Mouse (Mus musculus) liver, embryonic 12.5 days (tissue): ENCODE results near the gene Anp32b. TPM values are rescaled to one million over a fixed set of nuclear protein-coding genes. Genes with fewer than 3 reads are reported as not detected.
A peak's percentile ranks its signal among the peaks of the same experiment; 100 is the strongest.

Experiments used
- ATAC-seq: fragments of 200-750 bp; cut with Nextera tagmentation; 2 replicates; pipeline ENCODE4 v1.8.0; 2017; ENCODE audit warnings: moderate number of reproducible peaks, mild to moderate bottlenecking, moderate library complexity
- H3K27ac ChIP-seq: fragments of 300-500 bp; sonication (generic); 2 replicates; pipeline ENCODE4 v1.5.1; 2016; ENCODE audit warnings: mild to moderate bottlenecking
- H3K27me3 ChIP-seq: fragments of 300-500 bp; sonication (generic); replicated peaks from 2 replicates; pipeline ENCODE4 v1.6.1; 2016; ENCODE audit warnings: mild to moderate bottlenecking, moderate library complexity
- H3K36me3 ChIP-seq: fragments of 300-500 bp; sonication (generic); 2 replicates; pipeline ENCODE4 v1.6.1; 2016; ENCODE audit warnings: mild to moderate bottlenecking, moderate library complexity
- H3K4me1 ChIP-seq: fragments of 300-500 bp; sonication (generic); 2 replicates; pipeline ENCODE4 v1.6.1; 2016
- H3K4me2 ChIP-seq: fragments of 300-500 bp; sonication (generic); 2 replicates; pipeline ENCODE4 v1.6.1; 2016; ENCODE audit warnings: mild to moderate bottlenecking, moderate library complexity
- H3K4me3 ChIP-seq: fragments of 300-500 bp; sonication (generic); 2 replicates; pipeline ENCODE4 v1.5.1; 2016; ENCODE audit warnings: mild to moderate bottlenecking, moderate library complexity
- H3K9ac ChIP-seq: fragments of 300-500 bp; sonication (generic); 2 replicates; pipeline ENCODE4 v1.6.1; 2016; ENCODE audit warnings: mild to moderate bottlenecking, moderate library complexity
- H3K9me3 ChIP-seq: fragments of 300-500 bp; sonication (generic); replicated peaks from 2 replicates; pipeline ENCODE4 v1.6.1; 2016; ENCODE audit warnings: mild to moderate bottlenecking, moderate library complexity
- WGBS: fragments of 180-500 bp; shearing (Covaris S2); methylation state at CpG from one replicate; pipeline ENCODE4 v1.1.7; 2016; ENCODE audit not compliant: insufficient replicate concordance; 5-methylcytosine and 5-hydroxymethylcytosine counted together
- polyA plus RNA-seq: library from polyadenylated mRNA; unstranded; fragments of >200 nt; fragmentation: Nextera tagmentation; extraction: Ambion mirVana; gene quantifications from 2 replicates; pipeline ENCODE4 v1.2.1, GENCODE M21; 2016

Gene Anp32b
- polyA plus RNA-seq, 1 experiment from 2014 or later: 669 TPM

DNA sequence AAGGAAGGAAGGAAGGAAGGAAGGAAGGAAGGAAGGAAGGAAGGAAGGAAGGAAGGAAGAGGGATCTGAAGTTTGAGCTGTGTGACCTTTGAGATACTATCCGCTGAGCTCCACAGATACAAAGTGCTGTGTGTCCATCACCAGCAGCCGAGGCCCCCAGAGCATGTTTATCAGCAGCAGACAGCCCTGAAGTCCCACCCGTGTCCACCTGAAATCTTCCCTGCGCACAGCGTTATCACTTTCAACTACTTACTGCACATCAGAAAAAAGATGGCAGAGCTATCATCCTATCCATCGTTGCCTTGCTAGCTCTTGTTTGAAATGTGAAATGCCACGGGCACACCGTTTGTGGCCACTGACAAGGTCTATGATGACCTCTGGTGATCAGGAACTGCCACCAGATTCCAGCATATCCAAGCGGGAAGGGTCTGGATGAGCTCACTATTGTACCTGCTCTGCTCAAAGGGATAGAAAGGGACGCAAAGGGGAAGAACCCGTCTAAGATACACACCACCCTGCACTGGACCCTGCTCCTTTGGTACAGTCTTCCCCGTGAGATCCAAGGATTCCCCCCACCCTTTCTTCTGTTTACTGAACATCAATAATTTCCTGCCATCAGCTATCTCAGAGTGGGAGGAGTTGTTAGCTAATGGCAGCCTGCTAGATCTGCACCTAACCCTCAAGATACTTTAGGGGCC lies 18.2 kb upstream of the Anp32b start:
- no peaks in the 10 kb centered on the region for H3K9me3 ChIP-seq
- H3K4me3 ChIP-seq: peak overlapping the region; percentile 34
- peak overlapping the region; percentile 64 for H3K4me2 ChIP-seq
- no peaks in the 10 kb centered on the region; the same call in 1 of the 2 replicates for H3K27me3 ChIP-seq
- 26% methylated on average over 12 of the region's 12 CpGs for WGBS
- peak overlapping the region; percentile 72 for H3K9ac ChIP-seq
- peaks cover 67% of the 10 kb centered on the region for H3K4me1 ChIP-seq
- no peaks in the 10 kb centered on the region for H3K36me3 ChIP-seq
- H3K27ac ChIP-seq: peak overlapping the region; percentile 96
- peak; percentile 99 for ATAC-seq

DNA sequence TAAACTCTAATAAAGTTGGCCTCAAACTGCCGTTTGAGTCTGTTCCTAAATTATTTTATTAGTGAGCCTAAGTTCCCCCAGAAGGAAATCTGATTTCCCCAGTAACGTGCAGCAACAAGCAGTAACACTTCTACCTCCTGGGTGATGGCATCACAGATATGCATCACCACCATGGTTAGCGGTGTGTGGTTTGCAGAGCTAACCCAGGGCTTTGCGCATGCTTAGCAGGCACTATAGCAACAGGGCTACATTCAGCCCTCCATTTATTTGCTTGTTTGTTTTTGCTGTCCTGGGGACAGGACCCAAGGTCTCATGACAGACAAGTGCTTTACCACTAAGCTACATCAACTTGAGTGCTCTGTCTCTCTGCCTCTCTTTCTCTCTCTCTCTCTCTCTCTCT lies 8.2 kb upstream of the Anp32b start:
- no peaks in the 10 kb centered on the region for H3K36me3 ChIP-seq
- H3K4me1 ChIP-seq: peaks cover 49% of the 10 kb centered on the region
- 61% methylated on average over 4 of the region's 4 CpGs for WGBS
- no peaks in the 10 kb centered on the region for H3K9me3 ChIP-seq
- H3K9ac ChIP-seq: peak overlapping the region; percentile 12; the same call in 1 of the 2 replicates
- H3K4me2 ChIP-seq: no peak overlapping the region
- no peaks in the 10 kb centered on the region for H3K27me3 ChIP-seq
- ATAC-seq: 0 out of 2 replicates have a peak, but pooled peaks have one; percentile 33
- no peak overlapping the region for H3K4me3 ChIP-seq
- peak overlapping the region; percentile 32 for H3K27ac ChIP-seq

DNA sequence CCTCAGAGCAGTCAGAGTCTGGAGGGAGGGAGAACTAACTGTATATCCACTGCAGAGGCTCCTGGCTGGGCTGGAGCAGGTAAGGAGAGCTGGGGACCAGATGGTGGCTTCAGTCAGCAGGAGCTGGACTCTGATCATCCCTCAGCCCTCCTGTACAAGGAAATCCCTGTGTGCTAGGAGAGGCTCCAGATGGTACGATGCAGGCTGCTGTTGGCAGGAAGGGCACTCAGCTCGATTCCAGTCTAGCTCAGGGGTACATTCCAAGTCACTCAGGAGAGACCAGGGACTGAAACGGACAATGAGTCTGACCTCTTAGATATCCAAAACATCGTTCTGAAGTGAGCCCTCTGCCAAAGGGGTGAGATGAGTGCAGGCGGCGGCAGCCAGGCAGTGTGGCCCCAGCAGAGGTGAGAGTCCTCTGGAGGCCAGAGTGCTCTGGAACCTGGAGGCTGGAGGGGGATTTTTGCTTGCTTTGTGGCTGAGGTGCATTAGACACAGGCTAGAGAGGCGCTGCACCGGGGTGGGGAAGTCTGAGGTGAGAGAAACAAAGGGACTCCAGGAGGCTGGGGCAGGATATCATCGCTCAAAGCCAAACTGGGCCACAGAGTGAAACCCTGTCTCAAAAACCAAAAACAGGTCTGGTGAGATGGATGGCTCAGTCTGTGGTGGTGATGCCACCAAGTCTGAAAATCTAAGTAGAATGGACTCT lies 5.3 kb upstream of the Anp32b start:
- H3K36me3 ChIP-seq: no peaks in the 10 kb centered on the region
- peak overlapping the region; percentile 99 for H3K27ac ChIP-seq
- WGBS: 78% methylated on average over 9 of the region's 9 CpGs
- no peaks in the 10 kb centered on the region for H3K27me3 ChIP-seq
- no peaks in the 10 kb centered on the region for H3K9me3 ChIP-seq
- no peak overlapping the region for H3K4me3 ChIP-seq
- ATAC-seq: no peak
- H3K4me2 ChIP-seq: no peak overlapping the region
- H3K4me1 ChIP-seq: peaks cover 65% of the 10 kb centered on the region
- H3K9ac ChIP-seq: peak overlapping the region; percentile 51; the same call in 1 of the 2 replicates

DNA sequence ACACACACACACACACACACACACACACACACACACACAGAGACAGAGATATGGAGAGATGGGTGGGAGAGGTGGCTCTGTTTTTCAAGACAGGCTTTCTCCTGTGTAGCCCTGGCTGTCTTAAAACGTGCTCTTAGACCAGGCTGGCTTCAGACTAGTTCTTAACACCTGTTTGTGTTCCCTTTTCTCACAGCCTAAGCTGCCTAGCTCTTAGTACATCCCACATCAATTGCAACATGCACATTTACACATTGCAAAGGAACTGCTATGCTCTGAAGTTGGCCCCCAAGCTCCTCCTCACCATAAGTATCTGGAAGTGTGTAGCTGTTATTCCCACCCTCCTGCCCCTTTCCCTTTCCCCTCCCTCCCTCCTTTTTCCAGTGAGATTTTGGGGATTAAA lies 3.2 kb upstream of the Anp32b start:
- 29% methylated on average over 1 of the region's 1 CpGs for WGBS
- H3K36me3 ChIP-seq: peaks cover 6% of the 10 kb centered on the region
- H3K9me3 ChIP-seq: no peaks in the 10 kb centered on the region
- H3K9ac ChIP-seq: peak overlapping the region; percentile 100
- no peaks in the 10 kb centered on the region for H3K27me3 ChIP-seq
- no peak overlapping the region for H3K4me3 ChIP-seq
- peak overlapping the region; percentile 99 for H3K27ac ChIP-seq
- H3K4me2 ChIP-seq: no peak overlapping the region
- no peak for ATAC-seq
- H3K4me1 ChIP-seq: peaks cover 62% of the 10 kb centered on the region

DNA sequence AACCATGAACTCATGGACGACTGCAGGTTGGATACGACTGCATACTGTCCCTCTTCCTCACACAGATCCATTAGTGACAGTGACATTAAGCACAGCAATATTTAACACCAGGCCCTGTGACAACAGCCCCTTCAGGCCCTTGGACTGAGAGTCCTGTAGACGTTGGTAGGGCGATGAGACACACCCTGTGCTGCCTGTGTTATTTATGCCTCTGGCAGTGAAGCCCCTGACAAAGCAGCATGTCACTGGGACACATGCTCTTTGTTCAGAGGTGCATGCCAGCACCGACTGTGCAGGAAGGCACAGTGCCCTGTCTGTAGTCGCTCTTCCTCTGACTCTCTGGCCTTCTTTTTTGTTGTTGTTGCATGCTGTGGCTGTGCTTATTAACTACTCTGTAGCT lies 1.8 kb upstream of the Anp32b start:
- ATAC-seq: peak; percentile 14
- Histone ChIP-seq H3K27ac (peak overlapping the region; percentile 99), H3K27me3 (no peaks in the 10 kb centered on the region), H3K4me1 (peaks cover 67% of the 10 kb centered on the region), H3K4me2 (peak overlapping the region; percentile 89), H3K36me3 (peaks cover 16% of the 10 kb centered on the region), H3K9me3 (no peaks in the 10 kb centered on the region), H3K9ac (peak overlapping the region; percentile 100), H3K4me3 (no peak overlapping the region)
- WGBS: 38% methylated on average over 6 of the region's 6 CpGs

DNA sequence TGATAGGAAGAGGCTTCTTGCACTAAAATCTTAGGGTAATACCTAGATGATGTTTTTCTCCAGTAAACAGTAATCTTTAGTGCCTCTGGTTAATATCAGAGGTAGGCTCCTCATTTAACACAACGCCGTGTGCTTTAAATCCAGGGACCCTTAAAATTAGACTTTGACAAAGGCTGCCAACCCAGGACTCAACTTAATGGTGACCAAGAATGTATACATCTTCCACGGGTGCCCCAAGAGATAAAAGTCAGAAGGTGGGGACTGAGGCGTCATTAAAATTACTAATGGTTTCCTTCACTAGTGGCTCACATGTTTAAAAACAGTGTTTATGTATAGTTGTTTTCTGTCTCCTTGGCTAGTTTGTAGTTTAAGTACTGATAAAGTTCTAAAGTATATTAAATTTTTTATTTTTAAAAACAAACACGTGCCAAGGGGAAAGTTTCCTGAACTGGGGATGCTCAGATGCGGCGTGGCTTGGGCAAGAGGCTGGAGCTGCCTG lies 633 bp upstream of the Anp32b start:
- ATAC-seq: no peak
- peaks cover 19% of the 10 kb centered on the region for H3K36me3 ChIP-seq
- no peaks in the 10 kb centered on the region for H3K27me3 ChIP-seq
- H3K4me3 ChIP-seq: peak overlapping the region; percentile 95
- H3K9ac ChIP-seq: peak overlapping the region; percentile 100
- WGBS: 21% methylated on average over 7 of the region's 7 CpGs
- H3K27ac ChIP-seq: peak overlapping the region; percentile 99
- no peaks in the 10 kb centered on the region for H3K9me3 ChIP-seq
- peaks cover 76% of the 10 kb centered on the region for H3K4me1 ChIP-seq
- peak overlapping the region; percentile 89 for H3K4me2 ChIP-seq

DNA sequence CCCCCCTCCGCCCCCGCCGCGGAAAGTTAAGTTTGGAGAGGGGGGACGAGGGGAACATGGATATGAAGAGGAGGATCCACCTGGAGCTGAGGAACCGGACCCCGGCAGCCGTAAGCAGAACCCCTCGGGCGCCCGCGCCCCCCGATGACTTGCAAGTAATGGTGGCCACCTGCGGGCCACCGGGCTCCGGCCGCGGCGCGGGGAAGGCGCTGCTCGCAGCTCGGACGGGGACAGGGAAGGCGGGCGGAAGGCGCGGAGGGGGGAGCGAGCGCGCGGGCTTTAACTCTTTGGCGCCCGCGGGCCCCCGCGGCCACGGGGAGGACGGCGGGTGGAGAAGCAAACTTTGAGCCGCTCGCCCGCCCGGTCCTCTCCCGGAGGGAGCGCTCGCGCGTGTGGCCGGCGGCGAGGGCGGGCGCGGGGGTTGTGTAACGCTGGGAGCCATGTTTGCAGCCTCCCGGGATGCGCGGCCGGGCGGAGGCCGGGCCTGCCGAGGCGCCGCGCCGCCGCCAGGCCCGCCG lies 597 bp downstream of the Anp32b start:
- ATAC-seq: peak; percentile 0; the same call in 1 of the 2 replicates
- Histone ChIP-seq H3K27me3 (no peaks in the 10 kb centered on the region), H3K4me1 (peaks cover 78% of the 10 kb centered on the region), H3K9me3 (no peaks in the 10 kb centered on the region), H3K36me3 (peaks cover 31% of the 10 kb centered on the region), H3K4me3 (peak overlapping the region; percentile 95), H3K9ac (peak overlapping the region; percentile 100), H3K4me2 (peak overlapping the region; percentile 89), H3K27ac (peak overlapping the region; percentile 99)
- WGBS: under 1% methylated on average over 63 of the region's 70 CpGs

DNA sequence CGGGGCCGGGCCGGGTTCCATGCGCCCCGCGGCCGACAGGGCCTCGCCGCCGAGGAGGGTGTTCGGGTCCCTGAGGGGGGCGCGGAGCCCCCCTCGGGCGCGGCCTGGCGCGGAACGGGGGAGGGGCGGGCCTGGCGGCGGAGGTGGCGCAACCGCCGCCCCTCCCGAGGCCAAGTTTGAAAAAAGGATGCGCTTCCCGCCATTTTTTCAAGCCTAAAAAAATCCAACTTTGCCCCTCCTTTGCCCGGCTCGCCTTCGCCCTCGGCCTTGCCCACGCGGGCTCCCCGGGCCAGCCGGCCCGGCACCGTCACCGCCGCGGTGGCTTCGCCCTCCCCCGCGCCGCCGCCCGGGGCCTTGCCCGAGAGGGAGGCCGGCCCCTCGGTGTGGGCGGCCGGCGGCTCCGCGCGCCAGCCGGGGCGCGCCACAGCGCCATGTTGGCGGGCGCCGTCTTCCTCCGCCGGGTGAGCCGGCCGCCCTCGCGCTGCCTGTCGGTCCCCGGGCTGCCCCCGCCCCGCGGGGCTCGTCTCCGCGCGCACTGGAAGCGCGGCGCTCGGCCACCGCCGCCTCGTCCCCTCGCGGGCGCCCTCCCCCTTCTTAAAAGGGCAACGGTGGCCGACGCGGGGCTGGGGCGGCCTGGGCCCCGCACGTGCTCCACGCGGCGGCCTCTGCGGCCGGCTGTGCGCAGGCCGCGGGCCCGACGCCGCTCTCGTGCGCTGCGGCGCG lies 1.2 kb downstream of the Anp32b start:
- Histone ChIP-seq H3K27me3 (no peaks in the 10 kb centered on the region), H3K36me3 (peaks cover 37% of the 10 kb centered on the region), H3K4me2 (peak overlapping the region; percentile 89), H3K4me1 (peaks cover 79% of the 10 kb centered on the region), H3K27ac (peak overlapping the region; percentile 99), H3K9me3 (no peaks in the 10 kb centered on the region), H3K4me3 (peak overlapping the region; percentile 95), H3K9ac (peak overlapping the region; percentile 100)
- ATAC-seq: peak; percentile 4; the same call in 1 of the 2 replicates
- WGBS: under 1% methylated on average over 105 of the region's 111 CpGs

DNA sequence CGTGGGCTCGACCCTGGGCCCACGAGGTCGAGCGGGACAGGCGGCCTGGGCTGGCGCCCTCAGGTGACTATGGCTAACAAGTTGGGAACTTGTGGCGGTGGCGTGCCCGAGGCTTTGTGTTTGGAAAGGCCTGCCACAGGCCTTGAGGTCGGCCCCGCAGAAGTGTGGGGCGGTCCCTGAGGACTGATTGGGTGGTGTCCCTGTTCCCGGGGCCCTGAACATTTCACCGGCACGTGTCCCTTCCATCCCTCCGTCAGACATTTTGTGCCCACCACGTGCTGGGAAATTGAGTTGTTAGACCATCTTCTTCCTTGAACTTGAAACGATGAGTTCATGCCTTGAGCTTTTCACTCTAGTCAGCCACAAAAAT lies 1.8 kb downstream of the Anp32b start:
- peak overlapping the region; percentile 99 for H3K27ac ChIP-seq
- H3K4me1 ChIP-seq: peaks cover 79% of the 10 kb centered on the region
- under 1% methylated on average over 19 of the region's 19 CpGs for WGBS
- peak; percentile 41 for ATAC-seq
- H3K9me3 ChIP-seq: no peaks in the 10 kb centered on the region
- H3K27me3 ChIP-seq: no peaks in the 10 kb centered on the region
- H3K9ac ChIP-seq: peak overlapping the region; percentile 100
- peaks cover 43% of the 10 kb centered on the region for H3K36me3 ChIP-seq
- peak overlapping the region; percentile 89 for H3K4me2 ChIP-seq
- peak overlapping the region; percentile 95 for H3K4me3 ChIP-seq

DNA sequence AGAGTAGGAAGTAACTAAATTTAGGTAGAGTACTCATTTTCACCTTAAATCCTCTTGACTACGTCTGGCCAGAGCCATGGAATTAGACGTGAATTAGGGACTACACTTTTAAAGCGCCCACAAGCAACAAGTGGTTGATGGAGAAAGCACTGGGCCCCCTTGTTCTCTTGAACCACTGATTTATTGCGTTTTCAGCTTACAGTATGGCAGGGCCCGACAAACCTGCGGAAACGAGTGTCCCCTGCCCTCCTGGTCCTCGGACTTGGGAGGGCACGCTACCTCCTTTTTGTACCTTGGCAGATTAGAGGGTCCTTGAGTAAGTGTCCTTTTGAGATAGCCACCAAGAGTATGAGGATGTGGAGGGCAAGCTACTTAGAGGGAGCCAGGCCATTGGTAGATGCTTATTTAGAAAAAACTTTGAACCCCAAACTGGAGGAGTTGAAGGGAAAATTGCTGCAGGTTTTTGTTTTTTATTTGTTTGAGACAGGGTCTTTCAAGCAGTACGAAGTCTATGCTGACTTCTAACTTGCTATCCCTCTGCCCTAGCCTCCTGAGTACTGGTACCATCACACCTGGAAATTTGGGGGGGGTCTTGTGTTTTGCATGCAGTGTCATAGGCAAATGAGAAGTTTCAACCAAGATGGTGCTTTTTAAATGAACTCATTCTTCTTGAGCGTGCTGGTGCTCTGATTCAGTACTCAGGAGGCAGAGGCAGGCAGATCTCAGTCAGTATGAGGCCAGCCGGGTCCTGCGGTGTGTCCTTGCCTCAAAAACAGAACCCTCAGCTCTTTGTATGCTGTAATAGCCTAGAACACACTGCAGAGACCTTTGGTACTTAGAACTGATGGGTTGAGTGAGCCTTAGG lies 2.4 kb downstream of the Anp32b start:
- peaks cover 79% of the 10 kb centered on the region for H3K4me1 ChIP-seq
- peak overlapping the region; percentile 100 for H3K9ac ChIP-seq
- peaks cover 49% of the 10 kb centered on the region for H3K36me3 ChIP-seq
- H3K27me3 ChIP-seq: no peaks in the 10 kb centered on the region
- peak overlapping the region; percentile 95 for H3K4me3 ChIP-seq
- WGBS: 8% methylated on average over 13 of the region's 13 CpGs
- no peaks in the 10 kb centered on the region for H3K9me3 ChIP-seq
- peak overlapping the region; percentile 89 for H3K4me2 ChIP-seq
- no peak for ATAC-seq
- H3K27ac ChIP-seq: peak overlapping the region; percentile 99
